Mouse (Mus musculus) E14TG2a.4 (cell line): ENCODE results near the gene Cntd1.

Experiments
- CTCF ChIP-seq: conservative IDR thresholded peaks from 2 replicates; pipeline ENCODE4 v1.5.1; 2014; ENCODE audit warnings: low read length
- POU5F1 ChIP-seq: IDR thresholded peaks from 2 replicates; pipeline ENCODE4 v1.6.1; 2014; ENCODE audit warnings: low read length, borderline replicate concordance

DNA sequence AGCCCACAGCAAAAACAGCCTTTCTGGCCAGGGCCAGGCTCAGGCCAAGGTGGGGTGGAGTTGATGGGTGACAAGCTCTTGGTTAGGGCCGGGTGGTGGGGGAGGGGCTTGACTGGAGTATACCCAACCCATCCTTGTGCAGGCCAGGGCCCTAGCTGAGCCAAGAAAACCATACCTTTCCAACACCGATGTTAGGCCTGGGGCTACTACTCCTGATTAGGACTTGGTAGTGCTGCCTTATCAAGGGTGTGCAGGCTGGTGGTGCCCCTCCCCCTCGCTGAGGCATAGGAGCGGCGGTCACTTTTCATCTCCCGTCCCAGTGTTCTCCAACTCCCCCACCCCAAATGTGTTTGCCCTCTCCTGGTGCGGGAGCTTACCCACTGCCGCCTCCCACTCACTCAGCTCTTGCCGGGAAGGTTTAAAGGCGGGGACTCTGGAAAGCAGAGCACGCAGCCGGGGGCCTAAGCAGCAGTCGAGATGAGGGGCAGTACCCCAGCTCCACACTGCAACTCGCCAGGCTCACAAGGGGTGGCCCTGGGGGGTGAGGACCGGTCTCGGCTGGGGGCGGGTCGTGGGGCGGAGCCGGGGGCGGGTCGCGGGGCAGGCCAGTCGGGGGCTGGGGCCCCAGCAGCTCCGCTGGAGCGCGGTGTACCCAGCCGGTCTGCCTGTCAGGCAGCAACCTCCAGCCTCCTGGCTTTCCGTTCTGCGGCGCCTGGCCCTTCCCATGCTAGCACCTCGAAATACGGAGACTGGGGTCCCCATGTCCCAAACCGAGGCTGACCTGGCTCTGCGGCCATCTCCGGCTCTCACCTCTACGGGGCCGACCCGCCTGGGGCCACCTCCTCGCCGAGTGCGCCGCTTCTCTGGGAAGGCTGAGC lies 18.6 kb upstream of the Cntd1 start, which contains the start of gene Wnk4:
- no peak for TF ChIP-seq CTCF
- TF ChIP-seq POU5F1: no peak
